Mouse (Mus musculus): ENCODE results near the gene Cpvl. TPM values are rescaled to one million over a fixed set of nuclear protein-coding genes. Genes with fewer than 3 reads are reported as not detected.
A peak's percentile ranks its signal among the peaks of the same experiment; 100 is the strongest.

Gene Cpvl
- polyA plus RNA-seq, 2 experiments: 0.20 to 0.21 TPM

DNA sequence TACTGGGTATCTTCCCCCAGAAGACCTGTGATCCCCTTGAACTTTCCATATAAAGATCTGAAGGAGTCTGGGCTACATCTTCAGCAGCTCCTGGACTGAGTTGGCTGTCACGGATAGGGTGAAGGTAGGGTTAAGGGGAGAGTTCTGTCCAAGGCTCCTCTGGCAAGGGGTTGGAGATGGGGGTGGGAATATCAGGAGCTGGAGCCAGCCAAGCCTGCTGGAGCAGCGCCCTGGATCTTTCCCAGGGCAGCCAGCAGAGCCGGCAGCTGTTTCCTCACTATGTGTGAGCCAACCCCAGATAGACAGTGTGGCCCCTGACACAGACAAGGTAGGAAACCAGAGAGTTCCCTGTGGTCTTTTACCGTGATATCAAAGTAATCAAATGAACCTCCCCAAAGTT, 153.3 kb downstream of the Cpvl start:
- Histone ChIP-seq H3K4me2 (replicated peaks; ENCODE audit: low read depth, low read length, severe bottlenecking) (no peak overlapping the region), H3K27me3 (ENCODE audit: control insufficient read depth, insufficient read depth, low read length) (0 out of 2 replicates have a peak, but pooled peaks cover 7% of the 10 kb centered on the region), H3K36me3 (ENCODE audit: control insufficient read depth, insufficient read depth, low read length) (no peaks in the 10 kb centered on the region), H3K9me3 (ENCODE audit: control insufficient read depth, low read length) (peaks cover 3% of the 10 kb centered on the region; the same call in 1 of the 2 replicates), H3K9ac (ENCODE audit: low read depth, low read length, severe bottlenecking) (no peak overlapping the region), H3K4me1 (ENCODE audit: control insufficient read depth, insufficient read depth, low read length) (peaks cover 15% of the 10 kb centered on the region), H3K27ac (replicated peaks; ENCODE audit: low read depth, low read length) (no peak overlapping the region), H3K4me3 (replicated peaks; ENCODE audit: low read length) (no peak overlapping the region)
- ATAC-seq (ENCODE audit: low FRiP score, low read depth) (no peak), DNase-seq (ENCODE audit: low spot score) (peak; percentile 50)
- 47% methylated on average over 4 of the region's 4 CpGs for WGBS
- TF ChIP-seq POLR2A (IDR thresholded peaks at IDR 0.05; ENCODE audit: borderline replicate concordance, extremely low read depth, insufficient read depth, insufficient read length): no peak

Other genes starting within 250 kb of the Cpvl start
- gene Tril, start 157.8 kb downstream of the Cpvl start, polyA plus RNA-seq (2012; rRNA removed): 68.1 and 102 TPM in 2 replicates
- 70.0 and 90.7 TPM in 2 replicates for gene Tril, start 157.8 kb downstream of the Cpvl start, polyA plus RNA-seq (2014; fragmentation: Nextera tagmentation; extraction: Ambion mirVana)
- 9.5 and 11.5 TPM in 2 replicates for gene Chn2, start 60.9 kb upstream of the Cpvl start, polyA plus RNA-seq (2012; rRNA removed)
- 14.3 and 15.4 TPM in 2 replicates for gene Chn2, start 60.9 kb upstream of the Cpvl start, polyA plus RNA-seq (2014; fragmentation: Nextera tagmentation; extraction: Ambion mirVana)